Mouse (Mus musculus): ENCODE measurements around the gene Spata33. TPM values are rescaled to one million over a fixed set of nuclear protein-coding genes. Genes with fewer than 3 reads are reported as not detected.

Gene Spata33
- polyA plus RNA-seq, 1 experiment from 2014 or later: 0.18 TPM

Other genes starting within 250 kb of the Spata33 start
- gene Ankrd11, start 170.6 kb upstream of the Spata33 start, polyA plus RNA-seq (2015; fragmentation: Nextera tagmentation; extraction: Ambion mirVana): 18.1 and 20.8 TPM in 2 replicates
- 20.8 and 21.2 TPM in 2 replicates for gene Spg7, start 149.9 kb upstream of the Spata33 start, polyA plus RNA-seq (2015; fragmentation: Nextera tagmentation; extraction: Ambion mirVana)
- 785 TPM in 2 replicates for gene Rpl13, start 110.5 kb upstream of the Spata33 start, polyA plus RNA-seq (2015; fragmentation: Nextera tagmentation; extraction: Ambion mirVana)
- 0.30 and 0.45 TPM in 2 replicates for gene Cpne7, start 95.5 kb upstream of the Spata33 start, polyA plus RNA-seq (2015; fragmentation: Nextera tagmentation; extraction: Ambion mirVana)
- gene Sult5a1, start 54.5 kb upstream of the Spata33 start, polyA plus RNA-seq (2015; fragmentation: Nextera tagmentation; extraction: Ambion mirVana): 0.76 and 0.96 TPM in 2 replicates
- gene Dpep1, start 26.6 kb upstream of the Spata33 start, polyA plus RNA-seq (2015; fragmentation: Nextera tagmentation; extraction: Ambion mirVana): 0.21 and 0.26 TPM in 2 replicates
- gene Chmp1a, start 69 bp upstream of the Spata33 start, polyA plus RNA-seq (2015; fragmentation: Nextera tagmentation; extraction: Ambion mirVana): 59.5 and 63.8 TPM in 2 replicates
- gene Cdk10, start 12.0 kb downstream of the Spata33 start, polyA plus RNA-seq (2015; fragmentation: Nextera tagmentation; extraction: Ambion mirVana): 8.9 and 9.0 TPM in 2 replicates
- gene Spata2l, start 23.4 kb downstream of the Spata33 start, polyA plus RNA-seq (2015; fragmentation: Nextera tagmentation; extraction: Ambion mirVana): 2.2 and 2.9 TPM in 2 replicates
- 8.0 and 9.2 TPM in 2 replicates for gene Zfp276, start 41.4 kb downstream of the Spata33 start, polyA plus RNA-seq (2015; fragmentation: Nextera tagmentation; extraction: Ambion mirVana)
- gene Vps9d1, start 41.5 kb downstream of the Spata33 start, polyA plus RNA-seq (2015; fragmentation: Nextera tagmentation; extraction: Ambion mirVana): 4.6 and 5.3 TPM in 2 replicates
- gene Fanca, start 105.7 kb downstream of the Spata33 start, polyA plus RNA-seq (2015; fragmentation: Nextera tagmentation; extraction: Ambion mirVana): 15.5 and 16.7 TPM in 2 replicates
- 3.0 and 3.4 TPM in 2 replicates for gene Spire2, start 119.9 kb downstream of the Spata33 start, polyA plus RNA-seq (2015; fragmentation: Nextera tagmentation; extraction: Ambion mirVana)
- gene Tcf25, start 160.9 kb downstream of the Spata33 start, polyA plus RNA-seq (2015; fragmentation: Nextera tagmentation; extraction: Ambion mirVana): 50.6 and 54.5 TPM in 2 replicates
- gene Mc1r, start 194.3 kb downstream of the Spata33 start, polyA plus RNA-seq (2015; fragmentation: Nextera tagmentation; extraction: Ambion mirVana): not detected in 2 replicates
- 0.67 and 0.99 TPM in 2 replicates for gene Tubb3, start 198.6 kb downstream of the Spata33 start, polyA plus RNA-seq (2015; fragmentation: Nextera tagmentation; extraction: Ambion mirVana)
- 11.7 and 11.9 TPM in 2 replicates for gene Def8, start 210.7 kb downstream of the Spata33 start, polyA plus RNA-seq (2015; fragmentation: Nextera tagmentation; extraction: Ambion mirVana)

All from liver, embryonic 15.5 days (tissue).